Mouse (Mus musculus): ENCODE data around the gene Arhgap18.
"Not testable (repeated sequence)": the region's sequence is repeated elsewhere in the genome, so short reads cannot be mapped to it uniquely, and the experiment has no call there.

Arhgap18 gene

DNA sequence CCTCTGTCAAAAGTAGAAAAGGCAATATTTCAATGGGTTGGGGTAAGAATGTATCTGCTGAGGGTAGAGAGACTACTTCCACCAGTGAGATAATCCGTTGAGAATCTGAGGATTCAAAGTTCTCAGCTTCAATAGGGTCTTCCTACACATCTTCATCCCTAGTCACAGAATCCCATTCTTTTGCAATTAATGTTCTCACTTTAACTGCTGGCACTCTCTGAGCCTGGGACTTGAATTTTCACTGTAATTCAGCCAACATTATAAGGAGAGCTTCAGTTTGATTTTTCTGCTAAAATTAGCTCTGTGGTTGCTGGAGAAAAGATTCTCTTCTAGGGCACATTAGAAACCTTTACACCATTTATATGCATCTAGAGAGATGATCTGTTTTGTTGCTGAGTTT lies 150.6 kb downstream of the Arhgap18 start:
- no peak for DNase-seq (ENCODE audit: low read depth)

DNA sequence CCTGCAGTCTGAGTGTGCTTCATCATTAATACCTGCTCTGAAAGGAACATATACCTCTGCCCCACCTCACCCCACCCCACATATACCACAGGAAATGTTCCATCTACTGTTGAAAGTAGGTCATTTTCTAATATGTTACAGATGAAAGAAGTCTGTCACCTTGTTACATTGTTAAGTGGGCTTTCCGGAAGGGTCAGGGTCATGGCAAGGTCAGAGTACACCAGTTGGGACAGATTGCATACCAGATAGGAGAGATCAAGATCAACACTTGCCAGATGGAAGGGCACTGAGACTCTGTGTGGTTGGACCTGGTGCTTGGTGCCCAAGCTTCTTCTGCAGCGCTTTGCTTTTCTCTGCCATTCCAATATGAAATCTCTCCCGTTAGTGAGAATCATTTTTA lies 158.0 kb downstream of the Arhgap18 start:
- no peak for DNase-seq (ENCODE audit: low read depth)

DNA sequence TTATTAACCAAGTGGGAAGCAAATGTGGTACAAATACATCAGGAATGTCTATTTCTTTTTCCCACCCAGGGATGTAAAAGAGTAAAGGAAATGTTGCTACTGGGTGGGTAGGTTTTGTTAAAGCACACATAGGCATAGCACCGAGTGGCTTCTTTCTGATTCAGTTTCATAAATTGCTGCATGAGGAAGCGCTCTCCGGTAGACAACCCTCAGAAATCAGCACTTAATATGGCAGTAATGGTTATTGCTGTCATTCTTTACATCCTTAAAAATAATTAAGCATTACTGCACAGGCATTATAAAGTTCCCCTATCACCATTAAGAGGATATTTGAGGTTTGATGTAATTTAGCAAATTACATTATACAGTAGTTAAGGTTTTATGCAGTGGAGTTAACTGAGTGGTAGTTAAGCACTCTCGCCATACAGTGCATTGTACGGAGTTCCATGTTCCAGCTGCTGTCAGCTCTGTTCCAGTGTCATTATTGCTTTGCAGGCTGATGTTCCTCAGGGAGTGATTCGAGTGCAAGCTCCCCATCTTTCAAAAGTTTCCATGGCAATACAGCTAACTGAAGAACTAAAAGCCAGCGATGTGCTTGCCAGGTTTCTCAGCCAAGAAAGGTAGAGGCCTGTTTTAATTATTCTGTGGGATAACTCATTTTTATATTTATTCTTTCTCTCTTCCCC lies 159.0 kb downstream of the Arhgap18 start:
- DNase-seq (ENCODE audit: low read depth): no peak

DNA sequence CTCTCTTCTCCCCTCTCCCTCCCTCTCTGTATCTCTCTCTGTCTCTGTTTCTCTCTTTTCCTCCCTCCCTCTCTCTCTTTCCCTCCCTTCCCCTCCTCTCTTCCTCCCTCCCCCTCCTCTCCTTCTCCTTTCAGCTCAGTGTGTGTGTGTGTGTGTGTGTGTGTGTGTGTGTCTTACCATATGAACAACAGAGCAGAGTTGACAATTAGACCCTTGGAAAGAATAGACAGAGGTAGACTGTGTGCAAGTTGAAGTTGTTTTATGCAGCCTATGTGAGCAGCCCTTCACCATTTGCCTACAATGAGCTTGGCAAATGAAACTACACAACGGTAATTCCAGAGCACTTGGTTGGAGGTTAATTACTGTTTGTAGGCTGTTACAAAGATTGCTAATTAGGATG lies 159.6 kb downstream of the Arhgap18 start:
- DNase-seq (ENCODE audit: low read depth): no peak

DNA sequence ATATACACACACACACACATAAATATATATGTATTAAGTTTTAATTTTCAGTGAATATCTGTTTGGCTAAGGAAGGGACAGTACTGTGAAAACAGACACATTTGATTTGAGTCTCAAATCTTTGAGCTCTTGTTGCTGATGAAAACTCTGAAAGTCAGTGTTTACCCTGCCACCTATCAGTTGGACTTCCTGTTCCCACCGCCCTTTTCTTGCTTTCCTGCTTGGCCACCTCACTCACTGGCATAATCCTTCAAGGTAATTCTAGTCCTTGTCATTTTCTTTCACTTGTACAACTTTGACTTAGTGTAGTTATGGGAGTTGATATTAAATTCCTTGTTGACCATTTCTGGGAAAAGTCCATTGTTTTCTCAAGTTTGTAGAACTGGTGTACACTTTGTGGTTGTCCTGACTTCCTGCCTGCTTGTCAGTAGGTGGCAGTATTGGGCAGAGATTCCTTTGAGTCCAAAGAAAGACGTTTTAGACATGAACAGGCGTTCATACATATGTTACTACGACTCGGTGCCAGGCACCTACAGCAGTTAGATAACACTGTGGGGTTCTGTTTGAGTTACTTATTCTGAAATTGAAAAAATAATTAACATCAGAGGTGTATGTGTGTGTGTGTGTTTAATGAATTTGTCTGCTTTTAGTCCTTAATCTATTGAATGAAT lies 166.2 kb downstream of the Arhgap18 start:
- DNase-seq (ENCODE audit: low read depth): peak; percentile 49

DNA sequence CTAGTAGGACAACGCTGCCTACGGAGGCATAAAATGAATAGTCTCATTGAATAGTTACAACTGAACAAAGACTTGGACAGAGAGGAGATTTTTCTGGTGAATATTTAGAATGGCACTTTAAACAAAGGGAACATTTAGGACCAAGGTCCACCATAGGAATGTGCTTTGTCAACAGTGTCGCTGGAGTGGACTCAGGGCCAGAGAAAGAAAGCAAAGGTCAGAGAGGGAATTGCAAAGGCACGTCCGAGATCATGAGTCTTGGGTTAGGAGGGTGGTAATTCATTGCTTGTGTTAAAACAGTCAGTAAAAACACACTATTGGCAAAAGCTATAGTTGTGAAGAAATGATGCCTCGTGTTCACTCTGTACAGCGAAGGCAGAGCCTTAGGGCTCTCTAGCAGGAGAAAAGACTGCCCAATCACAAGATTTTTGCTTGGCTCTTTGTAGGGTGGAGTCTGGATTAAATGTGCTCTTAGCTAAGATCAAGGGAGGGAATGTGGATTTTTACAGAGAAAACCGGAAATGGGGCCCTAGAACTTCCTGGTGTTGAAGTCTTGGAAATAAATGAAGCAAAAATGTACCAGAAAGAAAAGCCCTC lies 167.3 kb downstream of the Arhgap18 start:
- no peak for DNase-seq (ENCODE audit: low read depth)

DNA sequence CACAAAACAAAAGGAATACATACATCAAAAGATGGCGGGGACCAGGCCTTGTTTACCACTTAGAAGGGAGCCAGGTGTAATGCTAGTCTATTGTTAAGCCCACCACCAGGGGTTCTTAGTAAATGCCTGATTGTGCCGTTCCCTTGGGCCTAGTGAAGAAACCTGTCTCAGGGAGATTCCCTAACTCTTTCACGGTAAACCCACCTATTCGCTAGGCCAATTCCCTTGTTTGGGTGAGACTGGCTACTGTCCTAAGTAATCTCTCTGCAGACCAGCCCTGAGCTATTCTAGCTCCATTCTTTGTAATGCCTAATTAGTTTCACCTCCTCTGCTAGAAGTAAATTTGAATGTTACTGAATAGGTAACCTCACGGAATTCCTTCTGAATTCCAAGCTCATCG lies 182.8 kb downstream of the Arhgap18 start:
- DNase-seq (ENCODE audit: low read depth): not testable (repeated sequence)

DNA sequence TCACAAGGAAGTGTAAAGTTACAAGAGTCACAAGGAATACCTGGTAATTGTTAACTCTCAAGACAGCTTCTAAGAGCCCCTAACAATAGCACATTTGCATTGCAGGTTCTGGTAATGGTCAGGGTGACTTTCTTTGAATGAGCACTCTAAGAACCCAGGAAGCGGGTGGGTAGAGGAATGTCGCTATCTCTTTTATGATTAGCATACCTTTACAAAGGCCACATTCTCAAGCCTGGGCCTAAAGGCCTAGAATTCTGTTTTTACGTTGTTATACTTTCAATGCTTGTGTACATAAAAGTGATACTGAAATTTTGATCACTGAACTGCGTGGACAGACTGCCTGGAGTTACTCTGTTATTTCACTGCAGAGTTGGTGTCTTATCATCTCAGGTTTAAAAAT lies 185.2 kb downstream of the Arhgap18 start:
- not testable (repeated sequence) for DNase-seq (ENCODE audit: low read depth)

DNA sequence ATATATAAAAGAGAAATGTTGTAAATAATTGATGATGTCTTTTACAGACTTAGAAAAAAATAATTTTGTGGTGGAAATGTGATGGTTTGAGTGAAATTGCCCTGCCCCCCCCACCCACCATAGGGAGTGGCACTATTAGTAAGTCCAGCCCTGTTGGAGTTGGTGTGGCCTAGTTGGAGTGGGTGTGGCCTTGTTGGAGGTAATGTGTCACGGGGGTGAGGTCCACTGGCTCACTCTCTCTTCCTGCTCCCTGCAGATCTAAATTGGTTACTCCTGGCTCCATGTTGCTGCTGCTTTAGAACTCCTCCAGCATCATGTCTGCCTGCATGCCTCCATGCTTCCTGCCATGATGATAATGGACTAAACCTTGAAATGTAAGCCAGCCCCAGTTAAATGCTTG lies 186.3 kb downstream of the Arhgap18 start:
- DNase-seq (ENCODE audit: low read depth): no peak

DNA sequence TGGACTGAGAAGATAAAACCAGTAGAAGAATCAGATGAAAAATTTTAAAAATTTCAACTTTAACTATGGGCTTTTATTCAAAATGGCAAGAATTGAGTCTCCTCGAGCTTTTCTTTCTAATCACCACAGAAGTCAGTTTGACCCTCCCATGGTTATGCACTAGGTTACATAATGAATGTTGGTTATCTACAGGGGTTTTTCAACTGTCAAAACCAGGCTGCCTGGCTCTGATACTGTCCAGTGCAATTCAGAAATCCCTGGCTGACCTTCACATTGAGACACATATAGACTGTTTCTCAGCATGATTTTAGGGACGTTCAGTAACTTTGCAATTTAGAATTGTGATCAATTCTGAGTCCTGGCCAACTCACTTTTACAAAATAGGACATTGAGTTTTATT lies 195.1 kb downstream of the Arhgap18 start:
- no peak for DNase-seq (ENCODE audit: low read depth)

DNA sequence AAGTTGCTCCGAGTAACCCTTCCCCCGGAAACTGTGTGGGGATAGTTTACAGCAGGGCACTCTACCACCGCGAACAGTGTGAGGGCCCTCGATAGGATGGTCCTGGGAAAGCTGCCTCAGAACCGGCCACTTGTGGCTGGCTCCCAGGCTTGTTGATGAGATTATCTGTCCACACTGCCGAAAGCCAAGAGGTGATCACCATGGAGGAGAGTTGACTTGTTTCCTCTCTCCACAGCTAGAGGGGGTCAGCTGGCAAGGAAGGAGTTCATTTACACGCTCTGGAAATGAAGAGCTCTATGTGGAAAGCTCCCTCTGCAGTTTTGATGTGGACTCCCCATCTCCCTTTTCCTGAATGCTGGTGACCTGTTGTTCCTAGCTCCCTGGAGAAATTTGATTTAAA lies 196.4 kb downstream of the Arhgap18 start:
- no peak for DNase-seq (ENCODE audit: low read depth)

DNA sequence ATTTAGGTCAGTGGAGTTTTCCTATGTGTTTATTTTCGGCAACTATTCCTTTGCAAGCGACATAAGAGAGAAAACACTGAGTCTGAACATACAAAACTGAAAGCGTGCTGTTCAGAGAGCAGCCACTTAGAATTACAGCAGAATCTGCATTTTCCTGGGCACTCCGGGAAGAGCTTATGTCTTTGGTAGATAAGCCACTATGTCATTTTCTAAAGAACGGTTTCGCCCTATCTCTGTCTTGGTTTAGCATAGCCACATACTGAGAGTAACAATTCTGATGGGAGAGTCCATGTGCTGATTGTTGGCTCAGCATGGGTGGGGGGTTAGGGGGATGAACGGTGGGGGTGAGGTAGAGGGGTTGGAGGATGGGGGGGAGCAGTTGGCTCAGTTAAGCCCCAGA lies 197.2 kb downstream of the Arhgap18 start:
- DNase-seq (ENCODE audit: low read depth): no peak

DNA sequence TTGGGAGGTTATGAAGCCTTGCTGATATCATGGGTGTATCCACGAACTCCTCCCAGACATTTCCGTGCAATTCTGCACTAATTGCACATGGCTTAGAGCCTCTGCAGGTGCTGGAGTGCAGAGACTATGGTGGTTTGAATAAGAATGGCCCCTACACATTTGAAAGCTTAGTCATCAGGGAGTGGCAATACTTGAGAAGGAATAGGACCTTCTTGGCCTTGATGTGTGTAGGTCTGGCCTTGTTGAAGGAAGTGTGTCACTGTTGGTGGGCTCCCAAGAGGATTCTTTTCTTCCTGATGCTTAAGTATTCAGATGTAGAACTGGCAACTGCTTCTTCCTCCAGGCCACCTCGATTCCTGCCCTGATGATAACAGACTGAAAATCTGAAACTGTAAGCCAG lies 205.3 kb downstream of the Arhgap18 start:
- DNase-seq (ENCODE audit: low read depth): no peak
